Mouse (Mus musculus) midbrain, embryonic 15.5 days (tissue): Measurements from ENCODE around the gene Sar1b. TPM values are rescaled to one million over a fixed set of nuclear protein-coding genes. Genes with fewer than 3 reads are reported as not detected.

Source experiments
- ATAC-seq: fragments of 200-750 bp; cut with Nextera tagmentation; replicated peaks from 2 replicates; pipeline ENCODE4 v1.8.0; 2017; ENCODE audit warnings: moderate TSS enrichment
- H3K27ac ChIP-seq: fragments of 300-500 bp; sonication (generic); 2 replicates; pipeline ENCODE4 v1.5.1; 2015; ENCODE audit warnings: mild to moderate bottlenecking, inconsistent platforms
- H3K27me3 ChIP-seq: fragments of 300-500 bp; sonication (generic); replicated peaks from 2 replicates; pipeline ENCODE4 v1.6.1; 2015; ENCODE audit warnings: inconsistent platforms
- H3K36me3 ChIP-seq: fragments of 300-500 bp; sonication (generic); replicated peaks from 2 replicates; pipeline ENCODE4 v1.6.1; 2015; ENCODE audit warnings: inconsistent platforms
- H3K4me1 ChIP-seq: fragments of 300-500 bp; sonication (generic); 2 replicates; pipeline ENCODE4 v1.6.1; 2015; ENCODE audit warnings: inconsistent platforms
- H3K4me2 ChIP-seq: fragments of 300-500 bp; sonication (generic); 2 replicates; pipeline ENCODE4 v1.6.1; 2015; ENCODE audit warnings: inconsistent platforms, mild to moderate bottlenecking, moderate library complexity
- H3K4me3 ChIP-seq: fragments of 300-500 bp; sonication (generic); 2 replicates; pipeline ENCODE4 v1.5.1; 2015; ENCODE audit warnings: mild to moderate bottlenecking, inconsistent platforms
- H3K9ac ChIP-seq: fragments of 300-500 bp; sonication (generic); 2 replicates; pipeline ENCODE4 v1.6.1; 2015; ENCODE audit warnings: mild to moderate bottlenecking, inconsistent platforms
- H3K9me3 ChIP-seq: fragments of 300-500 bp; sonication (generic); 2 replicates; pipeline ENCODE4 v1.6.1; 2016; ENCODE audit warnings: inconsistent platforms
- WGBS: fragments of 180-500 bp; shearing (Covaris S2); methylation state at CpG from one replicate; pipeline ENCODE4 v1.1.7; 2015; ENCODE audit warnings: mixed read lengths; 5-methylcytosine and 5-hydroxymethylcytosine counted together
- polyA plus RNA-seq: library from polyadenylated mRNA; unstranded; fragments of >200 nt; fragmentation: Nextera tagmentation; extraction: Ambion mirVana; gene quantifications from 2 replicates; pipeline ENCODE4 v1.2.1, GENCODE M21; 2015

The Sar1b gene
- polyA plus RNA-seq, 1 experiment from 2014 or later: 174 TPM

DNA sequence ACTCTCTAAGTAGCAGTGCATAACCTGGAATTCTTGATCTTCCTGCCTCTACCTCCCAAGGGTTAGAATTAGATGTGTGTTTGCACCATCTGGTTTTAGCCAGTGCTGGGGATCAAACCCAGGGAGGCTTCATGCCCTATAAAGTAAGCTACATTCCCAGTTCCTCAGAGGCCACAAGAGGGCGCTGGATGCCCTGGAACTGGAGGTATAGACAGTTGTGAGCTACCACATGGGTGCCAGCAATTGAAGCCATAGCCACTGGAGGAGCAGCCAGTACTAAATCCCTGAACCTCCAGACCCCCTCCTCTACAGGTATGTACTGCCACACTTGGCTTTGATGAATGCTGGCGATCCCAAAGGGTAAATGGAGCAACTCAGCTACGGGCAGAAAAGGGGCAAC, 56.5 kb downstream of the Sar1b start:
- WGBS: 67% methylated on average over 3 of the region's 3 CpGs
- no peak for ATAC-seq
- H3K4me3 ChIP-seq: no peak overlapping the region
- H3K4me1 ChIP-seq: peaks cover 3% of the 10 kb centered on the region; the same call in 1 of the 2 replicates
- no peak overlapping the region for H3K9ac ChIP-seq
- H3K36me3 ChIP-seq: no peaks in the 10 kb centered on the region
- no peak overlapping the region for H3K27ac ChIP-seq
- no peaks in the 10 kb centered on the region for H3K9me3 ChIP-seq
- no peaks in the 10 kb centered on the region for H3K27me3 ChIP-seq
- H3K4me2 ChIP-seq: no peak overlapping the region

DNA sequence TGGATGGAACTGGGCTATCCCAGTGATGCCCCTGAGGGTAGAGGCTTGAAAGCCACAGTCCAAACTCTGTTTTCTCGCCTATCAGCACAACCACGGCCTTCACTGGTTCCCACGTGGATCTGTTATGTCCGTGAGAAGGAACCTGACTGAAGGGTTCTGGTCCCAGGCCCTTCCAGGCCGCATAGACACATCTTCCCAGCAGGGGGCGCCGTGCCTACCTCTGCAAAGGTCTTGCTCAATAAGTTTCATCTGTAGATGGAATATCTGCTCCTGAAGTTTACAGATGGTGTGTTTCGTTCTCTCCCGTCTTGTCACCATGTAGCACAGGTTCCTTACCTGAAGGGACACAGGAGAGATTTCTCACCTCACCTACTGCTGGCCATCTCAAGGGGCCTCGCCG, 57.4 kb downstream of the Sar1b start:
- WGBS: 41% methylated on average over 11 of the region's 11 CpGs
- Histone ChIP-seq H3K4me3 (no peak overlapping the region), H3K4me2 (no peak overlapping the region), H3K36me3 (no peaks in the 10 kb centered on the region), H3K4me1 (peaks cover 3% of the 10 kb centered on the region; the same call in 1 of the 2 replicates), H3K27ac (no peak overlapping the region), H3K27me3 (no peaks in the 10 kb centered on the region), H3K9me3 (no peaks in the 10 kb centered on the region), H3K9ac (no peak overlapping the region)
- ATAC-seq: no peak

DNA sequence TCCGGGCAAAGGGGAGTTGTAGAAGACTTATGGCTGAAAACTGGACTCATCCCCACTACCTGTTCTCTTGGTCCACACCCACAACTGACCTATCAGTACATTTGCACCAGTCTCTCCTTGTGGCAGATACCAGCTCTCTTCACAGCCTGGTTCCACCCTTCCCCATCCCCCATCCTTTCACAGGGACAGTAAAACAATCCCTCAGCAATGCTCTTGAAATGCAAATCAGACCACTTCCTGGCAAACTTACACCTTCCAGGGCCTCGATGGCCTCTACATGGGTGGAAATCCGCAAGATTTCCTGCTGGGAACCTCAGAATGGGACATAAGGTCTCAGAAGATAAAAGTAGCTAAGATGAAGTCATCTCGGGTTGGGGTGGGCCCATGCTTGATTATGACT, 59.2 kb downstream of the Sar1b start:
- no peak for ATAC-seq
- no peak overlapping the region for H3K9ac ChIP-seq
- peaks cover 3% of the 10 kb centered on the region; the same call in 1 of the 2 replicates for H3K4me1 ChIP-seq
- no peaks in the 10 kb centered on the region for H3K27me3 ChIP-seq
- no peak overlapping the region for H3K4me2 ChIP-seq
- H3K27ac ChIP-seq: no peak overlapping the region
- H3K36me3 ChIP-seq: no peaks in the 10 kb centered on the region
- no peaks in the 10 kb centered on the region for H3K9me3 ChIP-seq
- H3K4me3 ChIP-seq: no peak overlapping the region
- WGBS: 27% methylated on average over 4 of the region's 4 CpGs

DNA sequence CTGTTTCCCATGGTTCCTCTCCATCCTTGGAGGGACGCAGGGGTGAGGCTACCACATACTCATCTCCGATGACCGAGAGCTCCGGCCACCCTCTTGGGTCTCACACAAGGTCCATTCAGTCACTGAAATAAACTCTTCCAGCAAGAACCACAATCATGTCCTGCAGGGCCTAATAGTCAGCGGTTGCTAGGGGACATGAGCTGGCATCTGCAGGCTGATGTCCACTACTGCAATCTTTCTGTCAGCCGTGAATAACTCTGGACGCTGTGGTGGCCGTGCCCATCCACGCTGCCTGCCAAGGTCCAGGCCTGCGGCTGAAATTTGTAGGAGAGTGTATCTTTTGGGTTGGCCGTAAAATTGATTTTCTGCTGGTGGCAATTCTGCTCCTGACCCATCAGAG, 59.8 kb downstream of the Sar1b start:
- no peaks in the 10 kb centered on the region for H3K36me3 ChIP-seq
- H3K27me3 ChIP-seq: no peaks in the 10 kb centered on the region
- no peak overlapping the region for H3K27ac ChIP-seq
- H3K4me3 ChIP-seq: no peak overlapping the region
- H3K4me2 ChIP-seq: no peak overlapping the region
- no peaks in the 10 kb centered on the region for H3K9me3 ChIP-seq
- no peak overlapping the region for H3K9ac ChIP-seq
- no peak for ATAC-seq
- 35% methylated on average over 11 of the region's 11 CpGs for WGBS
- H3K4me1 ChIP-seq: peaks cover 3% of the 10 kb centered on the region; the same call in 1 of the 2 replicates

DNA sequence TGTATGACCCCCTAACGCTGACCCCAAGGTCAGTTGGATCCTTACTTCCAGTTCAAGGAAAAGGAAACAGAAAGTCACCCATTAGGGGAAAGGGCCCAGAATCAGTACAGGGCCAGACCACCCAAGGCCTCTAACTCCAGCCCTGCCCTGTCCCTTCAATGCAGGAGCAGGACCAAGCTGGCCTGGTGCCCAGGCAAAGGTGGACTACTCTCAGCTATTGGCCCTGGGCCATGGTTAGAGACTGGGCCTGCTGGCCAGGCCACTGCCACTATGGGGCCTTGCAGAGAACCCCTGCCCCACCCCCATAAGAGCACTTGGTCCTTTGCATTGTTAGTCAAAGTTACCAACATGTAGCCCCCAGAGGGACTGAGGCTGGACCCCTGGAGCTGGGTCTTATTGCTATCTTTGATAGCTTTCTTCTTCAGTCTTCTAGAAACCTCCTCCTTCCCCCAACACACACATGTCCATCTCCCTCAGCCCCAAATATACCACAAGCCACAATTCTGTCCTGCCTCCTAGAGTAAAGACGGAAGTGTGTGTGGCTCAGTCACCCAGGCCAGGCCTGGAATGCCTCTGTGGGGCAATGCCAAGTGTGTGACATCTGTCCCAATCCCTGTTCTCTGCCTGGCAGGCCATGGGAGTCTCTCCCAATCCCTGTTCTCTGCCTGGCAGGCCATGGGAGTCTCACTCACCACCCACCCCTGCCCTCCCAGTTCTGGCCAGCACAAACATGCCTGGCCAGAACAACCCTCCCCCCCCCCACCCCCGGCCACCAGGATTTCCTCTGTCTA, 60.7 kb downstream of the Sar1b start:
- no peak overlapping the region for H3K4me3 ChIP-seq
- H3K36me3 ChIP-seq: no peaks in the 10 kb centered on the region
- 96% methylated on average over 3 of the region's 3 CpGs for WGBS
- no peak overlapping the region for H3K9ac ChIP-seq
- H3K27ac ChIP-seq: no peak overlapping the region
- no peaks in the 10 kb centered on the region for H3K9me3 ChIP-seq
- H3K4me2 ChIP-seq: no peak overlapping the region
- no peak for ATAC-seq
- H3K27me3 ChIP-seq: no peaks in the 10 kb centered on the region
- peaks cover 3% of the 10 kb centered on the region; the same call in 1 of the 2 replicates for H3K4me1 ChIP-seq

DNA sequence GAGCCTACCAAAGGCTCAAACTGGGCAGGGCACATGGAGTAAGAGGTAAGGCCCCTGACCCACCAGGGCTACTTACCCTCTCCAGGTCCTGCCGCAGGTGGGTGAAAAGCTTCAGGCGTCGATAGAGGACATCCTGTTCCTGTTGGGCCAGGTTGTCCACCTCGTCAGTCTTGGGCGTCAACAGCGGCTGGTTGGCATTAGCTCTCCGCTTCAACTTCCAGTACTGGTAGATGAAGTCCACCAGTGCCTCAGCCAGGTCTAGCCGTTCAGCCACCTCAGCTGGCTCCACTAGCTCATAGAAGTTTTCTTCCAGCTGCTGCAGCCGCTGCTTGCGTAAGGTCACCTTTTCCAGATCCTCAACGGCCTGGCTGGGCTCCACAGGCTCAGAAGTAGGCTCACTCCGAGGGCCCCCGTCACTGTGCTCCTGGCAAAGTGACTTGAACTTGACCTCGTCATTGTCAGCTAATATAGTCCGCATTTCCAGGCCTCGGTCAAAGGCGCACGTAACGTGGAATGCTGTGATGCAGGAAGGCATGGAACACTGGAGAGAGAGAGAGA, 61.5 kb downstream of the Sar1b start:
- 92% methylated on average over 19 of the region's 19 CpGs for WGBS
- Histone ChIP-seq H3K4me3 (no peak overlapping the region), H3K9ac (no peak overlapping the region), H3K4me1 (peaks cover 3% of the 10 kb centered on the region; the same call in 1 of the 2 replicates), H3K4me2 (no peak overlapping the region), H3K9me3 (no peaks in the 10 kb centered on the region), H3K27ac (no peak overlapping the region), H3K36me3 (no peaks in the 10 kb centered on the region), H3K27me3 (no peaks in the 10 kb centered on the region)
- no peak for ATAC-seq

DNA sequence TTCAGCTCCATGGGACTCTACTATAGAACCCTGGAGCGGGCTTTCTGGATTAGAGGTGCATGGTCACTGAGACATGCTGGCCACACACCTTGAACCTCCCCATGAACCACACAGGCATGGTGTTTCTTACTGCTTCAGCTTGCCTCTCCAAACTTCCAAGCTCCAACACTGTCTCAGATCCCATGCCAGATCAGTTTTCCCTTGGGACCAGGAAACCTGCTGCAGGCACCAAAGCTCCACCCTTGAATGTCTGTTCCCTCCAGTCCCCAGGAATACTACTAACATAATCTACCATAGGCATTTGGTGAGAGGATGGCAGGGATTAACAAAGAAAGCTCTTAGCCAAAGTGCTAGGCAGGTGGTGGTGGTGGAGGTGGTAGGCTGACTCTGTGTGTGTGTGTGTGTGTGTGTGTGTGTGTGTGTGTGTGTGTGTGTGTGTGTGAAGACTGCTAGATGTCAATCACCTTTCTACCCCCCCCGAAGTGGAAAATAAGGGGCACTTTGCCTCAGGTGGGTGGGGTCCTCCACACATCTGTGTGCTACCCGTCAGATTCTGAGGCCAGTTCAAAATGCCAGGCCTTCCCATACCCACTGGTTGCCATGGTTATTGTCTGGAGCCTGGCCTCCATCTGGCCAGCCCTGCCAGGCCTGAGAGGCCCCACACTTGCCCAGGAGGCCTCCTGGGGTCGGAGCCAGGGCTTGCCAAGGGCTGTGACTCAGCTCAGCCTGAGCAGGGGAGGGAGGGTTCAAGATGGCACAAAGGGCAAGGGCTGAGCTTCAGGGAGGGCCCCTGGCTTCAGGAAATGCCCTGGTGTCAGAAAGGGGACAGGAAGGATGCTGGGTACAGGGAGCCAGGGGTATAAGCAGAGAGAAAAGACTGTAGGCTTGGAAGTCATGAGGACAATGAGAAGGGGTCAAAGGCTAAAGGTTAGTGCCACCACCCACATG, 68.7 kb downstream of the Sar1b start:
- no peaks in the 10 kb centered on the region for H3K9me3 ChIP-seq
- 52% methylated on average over 4 of the region's 4 CpGs for WGBS
- H3K4me2 ChIP-seq: no peak overlapping the region
- no peaks in the 10 kb centered on the region for H3K36me3 ChIP-seq
- no peak overlapping the region for H3K4me3 ChIP-seq
- no peaks in the 10 kb centered on the region for H3K27me3 ChIP-seq
- no peak overlapping the region for H3K9ac ChIP-seq
- no peak overlapping the region for H3K27ac ChIP-seq
- H3K4me1 ChIP-seq: peaks cover 3% of the 10 kb centered on the region; the same call in 1 of the 2 replicates
- no peak; the same call in 1 of the 2 replicates for ATAC-seq

DNA sequence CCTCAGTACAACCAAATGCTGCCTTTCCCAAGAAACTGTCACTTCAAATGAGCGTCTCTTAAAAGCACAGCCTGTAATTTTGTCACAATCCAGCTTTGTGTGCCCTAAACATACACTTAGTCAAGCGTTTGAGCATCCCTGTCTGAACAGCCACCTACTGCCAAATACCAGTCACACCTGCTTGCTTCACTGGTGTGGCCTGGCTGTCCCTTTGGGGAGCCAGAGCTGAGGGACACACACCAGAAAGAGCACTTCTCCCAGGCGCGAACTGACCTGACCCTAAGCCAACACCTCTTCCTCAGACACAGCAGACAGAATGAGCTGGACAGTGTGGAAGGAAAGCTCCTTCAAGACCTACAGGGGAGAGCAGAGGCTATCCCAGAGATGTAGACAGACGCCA, 69.5 kb downstream of the Sar1b start:
- no peak overlapping the region for H3K9ac ChIP-seq
- no peak overlapping the region for H3K27ac ChIP-seq
- peaks cover 3% of the 10 kb centered on the region; the same call in 1 of the 2 replicates for H3K4me1 ChIP-seq
- H3K9me3 ChIP-seq: no peaks in the 10 kb centered on the region
- no peak overlapping the region for H3K4me3 ChIP-seq
- H3K27me3 ChIP-seq: no peaks in the 10 kb centered on the region
- no peaks in the 10 kb centered on the region for H3K36me3 ChIP-seq
- H3K4me2 ChIP-seq: no peak overlapping the region
- ATAC-seq: no peak
- 80% methylated on average over 5 of the region's 5 CpGs for WGBS

DNA sequence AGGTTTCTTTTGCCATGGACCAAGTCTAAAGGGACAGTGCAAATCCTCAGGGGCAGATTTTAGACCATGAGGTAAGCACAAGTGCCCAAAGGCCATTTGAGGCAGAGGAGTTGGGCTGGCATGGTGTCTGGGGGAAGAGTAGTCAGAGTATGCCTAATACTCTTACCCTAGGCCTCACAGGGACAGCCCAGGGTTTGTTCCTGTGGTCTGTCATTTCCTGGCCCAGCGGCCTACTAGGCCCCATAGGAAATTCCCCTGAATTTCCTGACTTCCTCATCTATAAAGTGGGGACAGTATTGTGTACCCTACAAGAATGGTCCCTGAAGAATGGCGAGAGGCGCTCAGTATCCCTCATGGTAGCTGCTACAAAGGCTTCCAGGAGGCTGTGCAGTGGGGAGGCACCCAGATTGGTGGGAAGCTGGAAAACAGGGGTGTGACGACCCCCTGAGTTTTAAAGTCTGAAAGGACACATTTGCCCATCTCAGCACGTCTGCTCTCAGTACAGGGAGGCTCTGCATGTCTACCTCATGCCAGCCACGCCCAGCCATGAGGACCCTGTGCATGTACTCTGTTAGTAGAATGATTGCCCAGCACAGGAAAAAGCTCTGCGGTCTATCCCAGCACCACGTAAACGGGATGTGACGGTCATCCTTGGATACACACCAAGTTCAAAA, 70.0 kb downstream of the Sar1b start:
- 92% methylated on average over 10 of the region's 10 CpGs for WGBS
- Histone ChIP-seq H3K27ac (no peak overlapping the region), H3K4me3 (no peak overlapping the region), H3K9ac (no peak overlapping the region), H3K4me2 (no peak overlapping the region), H3K9me3 (no peaks in the 10 kb centered on the region), H3K27me3 (no peaks in the 10 kb centered on the region), H3K4me1 (peaks cover 3% of the 10 kb centered on the region; the same call in 1 of the 2 replicates), H3K36me3 (no peaks in the 10 kb centered on the region)
- ATAC-seq: no peak

DNA sequence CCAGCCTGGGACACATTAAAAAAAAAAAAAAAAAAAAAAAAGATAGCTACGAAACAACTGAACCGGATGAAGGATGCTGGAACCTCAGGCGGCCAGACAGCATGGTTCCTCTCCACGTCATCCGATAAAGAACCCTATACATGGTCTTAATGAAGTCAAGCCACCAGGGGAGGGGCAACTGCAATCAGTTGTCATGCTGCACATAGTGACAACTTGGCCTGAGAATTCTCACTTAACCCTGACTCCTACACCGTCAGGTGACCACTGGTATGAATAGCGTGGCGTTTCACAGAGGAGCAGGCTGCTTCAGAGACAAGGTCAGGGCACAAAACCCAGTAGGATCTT, 70.6 kb downstream of the Sar1b start:
- no peaks in the 10 kb centered on the region for H3K9me3 ChIP-seq
- no peak overlapping the region for H3K9ac ChIP-seq
- ATAC-seq: no peak
- WGBS: 95% methylated on average over 8 of the region's 8 CpGs
- no peaks in the 10 kb centered on the region for H3K27me3 ChIP-seq
- H3K36me3 ChIP-seq: no peaks in the 10 kb centered on the region
- no peak overlapping the region for H3K4me2 ChIP-seq
- H3K27ac ChIP-seq: no peak overlapping the region
- H3K4me1 ChIP-seq: peaks cover 3% of the 10 kb centered on the region; the same call in 1 of the 2 replicates
- H3K4me3 ChIP-seq: no peak overlapping the region

DNA sequence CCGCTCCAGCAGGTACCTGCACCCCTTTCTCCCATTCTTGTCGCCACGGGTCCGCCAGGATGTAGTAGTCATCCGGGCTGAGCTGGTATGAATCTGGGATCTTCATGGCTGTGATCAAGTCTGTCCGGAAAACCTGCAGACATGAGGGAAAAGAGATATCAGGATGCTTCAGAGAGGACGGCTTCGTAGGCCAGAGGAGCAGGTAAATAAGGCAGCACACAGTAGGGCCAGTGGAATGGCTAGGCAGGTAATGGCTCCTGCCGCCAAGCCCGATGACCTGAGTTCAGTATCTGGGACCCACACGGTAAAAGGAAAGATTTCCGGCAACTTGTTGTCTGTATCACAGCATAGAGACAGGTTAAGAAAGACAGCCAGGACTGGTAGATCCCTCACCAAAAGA, 72.1 kb downstream of the Sar1b start:
- H3K27me3 ChIP-seq: no peaks in the 10 kb centered on the region
- no peak for ATAC-seq
- no peaks in the 10 kb centered on the region for H3K36me3 ChIP-seq
- H3K4me1 ChIP-seq: peaks cover 3% of the 10 kb centered on the region; the same call in 1 of the 2 replicates
- no peaks in the 10 kb centered on the region for H3K9me3 ChIP-seq
- no peak overlapping the region for H3K4me3 ChIP-seq
- H3K9ac ChIP-seq: no peak overlapping the region
- WGBS: 96% methylated on average over 12 of the region's 12 CpGs
- H3K4me2 ChIP-seq: no peak overlapping the region
- H3K27ac ChIP-seq: no peak overlapping the region

DNA sequence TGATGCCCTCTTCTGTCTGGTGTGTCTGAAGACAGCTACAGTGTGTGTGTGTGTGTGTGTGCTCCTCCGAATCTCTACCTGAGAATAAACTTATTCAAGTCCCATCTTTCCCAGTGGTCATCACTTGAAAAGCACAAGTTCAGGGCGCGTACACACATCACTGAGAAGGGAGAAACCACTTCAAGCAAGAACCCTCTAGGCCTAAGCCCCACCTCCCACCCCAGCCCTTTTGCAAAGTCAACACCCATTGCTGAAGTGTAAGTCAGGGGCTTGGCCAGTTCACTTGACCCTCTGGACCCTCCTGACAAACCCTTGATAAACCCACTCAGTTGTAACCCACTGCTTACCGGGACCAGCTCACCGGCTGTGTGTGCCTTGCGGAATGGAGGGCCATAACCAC, 73.0 kb downstream of the Sar1b start:
- H3K4me2 ChIP-seq: no peak overlapping the region
- ATAC-seq: no peak
- 92% methylated on average over 6 of the region's 6 CpGs for WGBS
- no peak overlapping the region for H3K4me3 ChIP-seq
- H3K27ac ChIP-seq: no peak overlapping the region
- peaks cover 3% of the 10 kb centered on the region; the same call in 1 of the 2 replicates for H3K4me1 ChIP-seq
- no peaks in the 10 kb centered on the region for H3K9me3 ChIP-seq
- no peaks in the 10 kb centered on the region for H3K36me3 ChIP-seq
- no peaks in the 10 kb centered on the region for H3K27me3 ChIP-seq
- H3K9ac ChIP-seq: no peak overlapping the region
